14 mouse cellular contexts compared by ENCODE assay signal in genomic region chr13:81176820-81177219, GRCm38 (mm10).
"Had no signal": no experiment of that assay in that cellular context is flagged by ENCODE, and none has a peak within 500 bp of the region (broad histone marks: within the 10 kb centered on the region; RNA-seq: fewer than 3 reads in every experiment).

No protein-coding gene starts in this region.

- DNase-seq: kidney, adult 9 months; kidney, postnatal 14 days; lung, adult 2 months; lung, postnatal 4 days; retina, postnatal 1 day; right cerebral cortex, postnatal 4 days had no signal

- ATAC-seq: lung, postnatal 0 days; midbrain, embryonic 13.5 days had no signal

- H3K4me3 ChIP-seq: left cerebral cortex, adult 2 months; limb, embryonic 10.5 days; liver, embryonic 15.5 days; midbrain, embryonic 13.5 days; myocyte; neural tube, embryonic 13.5 days had no signal

- H3K9me3 ChIP-seq: limb, embryonic 10.5 days; liver, embryonic 15.5 days; midbrain, embryonic 13.5 days; neural tube, embryonic 13.5 days had no signal

- H3K4me2 ChIP-seq: liver, embryonic 11.5 days; liver, embryonic 15.5 days; midbrain, embryonic 13.5 days; neural tube, embryonic 13.5 days had no signal

- H3K36me3 ChIP-seq: limb, embryonic 10.5 days; liver, embryonic 15.5 days; neural tube, embryonic 13.5 days had no signal

- H3K4me1 ChIP-seq: limb, embryonic 10.5 days; liver, embryonic 15.5 days; midbrain, embryonic 13.5 days had no signal

- H3K9ac ChIP-seq: liver, embryonic 15.5 days; midbrain, embryonic 13.5 days; neural tube, embryonic 13.5 days had no signal

- H3K27ac ChIP-seq: left cerebral cortex, adult 2 months; limb, embryonic 10.5 days; liver, embryonic 15.5 days; midbrain, embryonic 13.5 days; neural tube, embryonic 13.5 days had no signal

- H3K27me3 ChIP-seq: liver, embryonic 15.5 days; midbrain, embryonic 13.5 days; neural tube, embryonic 13.5 days had no signal
